Mouse (Mus musculus) ES-Bruce4 (cell line): ENCODE results near the gene 1500009L16Rik. TPM values are rescaled to one million over a fixed set of nuclear protein-coding genes. Genes with fewer than 3 reads are reported as not detected.
A peak's percentile ranks its signal among the peaks of the same experiment; 100 is the strongest.

Experiments used
- H3K27ac ChIP-seq: 2 replicates; pipeline ENCODE4 v1.5.1; 2012; ENCODE audit warnings: low read length, inconsistent platforms; ENCODE audit not compliant: insufficient read depth
- H3K27me3 ChIP-seq: 2 replicates; pipeline ENCODE4 v1.6.1; 2012; ENCODE audit warnings: mild to moderate bottlenecking, low read length, inconsistent platforms; ENCODE audit not compliant: control insufficient read depth, poor library complexity, insufficient read depth, severe bottlenecking
- H3K36me3 ChIP-seq: 2 replicates; pipeline ENCODE4 v1.6.1; 2012; ENCODE audit warnings: inconsistent platforms, mild to moderate bottlenecking, low read length, moderate library complexity; ENCODE audit not compliant: control insufficient read depth, poor library complexity, insufficient read depth, severe bottlenecking
- H3K4me1 ChIP-seq: one replicate; pipeline ENCODE4 v1.8.1; 2011; ENCODE audit warnings: low read length; ENCODE audit not compliant: control insufficient read depth, insufficient read depth
- H3K4me3 ChIP-seq: 2 replicates; pipeline ENCODE4 v1.5.1; 2011; ENCODE audit warnings: low read depth, mild to moderate bottlenecking, low read length
- H3K9ac ChIP-seq: 2 replicates; pipeline ENCODE4 v1.6.1; 2012; ENCODE audit warnings: low read depth, mild to moderate bottlenecking, inconsistent platforms; ENCODE audit not compliant: poor library complexity, severe bottlenecking
- H3K9me3 ChIP-seq: replicated peaks from 2 replicates; pipeline ENCODE4 v1.6.1; 2012; ENCODE audit warnings: mild to moderate bottlenecking, low read length, inconsistent platforms; ENCODE audit not compliant: control insufficient read depth, poor library complexity, insufficient read depth, severe bottlenecking
- CTCF ChIP-seq: IDR thresholded peaks from one replicate; pipeline ENCODE4 v1.8.1; 2011; ENCODE audit warnings: low read depth, low read length
- EP300 ChIP-seq: IDR thresholded peaks from 2 replicates; pipeline ENCODE4 v1.6.1; 2011; ENCODE audit warnings: low read depth, low read length; ENCODE audit not compliant: insufficient read depth
- POLR2A ChIP-seq: IDR thresholded peaks from one replicate; pipeline ENCODE4 v1.8.1; 2011; ENCODE audit warnings: low read length; ENCODE audit not compliant: insufficient read depth
- polyA plus RNA-seq: library from polyadenylated mRNA; stranded (reverse); fragments of >200 nt; gene quantifications from 2 replicates; pipeline ENCODE4 v1.2.4, GENCODE M21; 2011; ENCODE audit warnings: low read depth; ENCODE audit not compliant: missing spikeins, insufficient read depth, insufficient read length

The 1500009L16Rik gene
- 72.7 and 73.5 TPM in 2 replicates for polyA plus RNA-seq

DNA sequence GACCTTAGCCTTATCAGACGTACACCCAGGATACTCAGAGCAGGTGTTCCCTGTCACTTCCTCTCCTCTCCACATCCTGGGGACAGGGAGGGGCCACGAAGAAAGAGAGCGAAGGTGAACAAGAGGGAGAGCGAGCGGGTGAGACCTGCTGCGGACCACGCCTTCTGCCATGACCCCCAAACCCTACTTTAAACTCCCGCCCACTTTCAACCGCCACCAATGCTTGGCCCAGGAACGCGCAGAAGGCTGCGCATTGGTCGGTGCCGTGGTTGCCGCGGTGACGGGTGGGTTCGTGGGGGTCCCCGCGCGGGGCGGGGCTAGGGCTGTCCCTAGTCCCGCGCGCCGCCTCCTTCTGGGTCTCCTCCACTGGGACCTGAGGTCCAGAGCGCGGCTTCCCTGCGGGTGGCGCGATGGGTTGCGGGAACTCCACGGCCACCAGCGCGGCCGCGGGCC lies at the start of gene 1500009L16Rik:
Gene 1500009L16Rik (plus strand): TSS at position 287 of the 453 bp plus-strand sequence.
- Histone ChIP-seq H3K9me3 (no peaks in the 10 kb centered on the region), H3K9ac (peak within 1 kb of the TSS; percentile 64), H3K36me3 (no peaks in the 10 kb centered on the region), H3K4me3 (peak within 1 kb of the TSS; percentile 66), H3K4me1 (no peaks in the 10 kb centered on the region), H3K27me3 (no peaks in the 10 kb centered on the region), H3K27ac (no peak within 1 kb of the TSS; the same call in 1 of the 2 replicates)
- TF ChIP-seq POLR2A (no peak), EP300 (peak; percentile 39; the same call in 1 of the 2 replicates)

- no peak for TF ChIP-seq POLR2A
- no peak for TF ChIP-seq CTCF
- no peak for TF ChIP-seq EP300
- no peaks in the 10 kb centered on the region for H3K36me3 ChIP-seq
- no peaks in the 10 kb centered on the region for H3K4me1 ChIP-seq
- H3K4me3 ChIP-seq, result no peak overlapping the region
- no peaks in the 10 kb centered on the region for H3K27me3 ChIP-seq
- H3K9me3 ChIP-seq, result peaks cover 12% of the 10 kb centered on the region
- H3K27ac ChIP-seq, result no peak overlapping the region
- H3K9ac ChIP-seq, result no peak overlapping the region
These were observed 41.3 kb upstream of the 1500009L16Rik start for GRCm38 (mm10) chr10:83681334-83681733.

DNA sequence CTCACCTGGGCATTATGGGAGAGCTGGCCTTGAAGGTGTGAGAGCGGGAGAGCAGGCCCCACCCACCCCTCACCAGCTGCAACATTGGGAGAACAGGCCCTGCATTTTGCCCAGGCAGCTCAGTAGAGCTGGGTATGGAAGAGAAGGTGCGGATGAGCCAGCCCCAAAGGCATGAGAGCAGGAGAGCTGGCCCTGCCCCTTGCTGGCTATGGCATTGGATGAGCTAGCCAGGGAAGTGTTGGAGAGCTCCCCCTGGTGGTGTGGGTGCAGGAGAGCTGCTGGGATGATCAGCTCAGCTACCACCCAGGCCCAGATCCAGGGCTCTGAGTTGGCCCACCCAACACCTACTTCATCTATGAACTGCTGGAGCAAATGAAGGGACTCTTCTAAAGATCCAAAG lies 34.5 kb upstream of the 1500009L16Rik start:
- H3K27ac ChIP-seq, result no peak overlapping the region
- H3K4me1 ChIP-seq, result no peaks in the 10 kb centered on the region
- TF ChIP-seq EP300 (no peak), CTCF (peak; percentile 42), POLR2A (no peak)
- H3K36me3 ChIP-seq, result no peaks in the 10 kb centered on the region
- H3K9me3 ChIP-seq, result no peaks in the 10 kb centered on the region; the same call in 1 of the 2 replicates
- no peak overlapping the region for H3K9ac ChIP-seq
- no peaks in the 10 kb centered on the region for H3K27me3 ChIP-seq
- H3K4me3 ChIP-seq, result no peak overlapping the region

GRCm38 (mm10) chr10:83692175-83692895 lies 30.3 kb upstream of the 1500009L16Rik start:
- Histone ChIP-seq H3K9me3 (no peaks in the 10 kb centered on the region), H3K4me1 (no peaks in the 10 kb centered on the region), H3K9ac (no peak overlapping the region), H3K4me3 (no peak overlapping the region), H3K27ac (no peak overlapping the region), H3K27me3 (no peaks in the 10 kb centered on the region), H3K36me3 (no peaks in the 10 kb centered on the region)
- no peak for TF ChIP-seq CTCF

DNA sequence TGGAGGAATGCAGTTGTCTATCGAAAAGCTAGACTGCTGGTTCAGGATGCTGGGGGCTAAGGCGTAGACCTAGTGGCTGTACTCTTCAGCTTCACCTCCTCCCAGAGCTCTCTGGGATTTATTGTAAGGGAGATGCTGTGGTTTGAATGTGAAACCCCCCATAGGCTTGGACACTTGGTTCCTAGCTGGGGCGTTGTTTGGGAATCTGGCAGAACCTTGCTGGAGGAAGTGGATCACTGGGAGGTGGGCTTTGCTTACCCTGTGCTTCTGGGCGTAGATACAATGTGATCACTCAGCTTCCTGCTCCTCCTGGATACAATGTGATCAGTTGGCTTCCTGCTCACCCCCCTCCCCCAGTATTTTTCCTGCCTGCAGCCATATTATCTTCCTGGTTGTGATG lies 26.4 kb upstream of the 1500009L16Rik start:
- Histone ChIP-seq H3K9ac (no peak overlapping the region), H3K36me3 (no peaks in the 10 kb centered on the region), H3K27me3 (no peaks in the 10 kb centered on the region), H3K9me3 (no peaks in the 10 kb centered on the region), H3K4me3 (no peak overlapping the region), H3K27ac (peak overlapping the region; percentile 57; the same call in 1 of the 2 replicates), H3K4me1 (no peaks in the 10 kb centered on the region)
- TF ChIP-seq CTCF, result no peak
- TF ChIP-seq EP300, result 0 out of 2 replicates have a peak, but pooled peaks have one; percentile 18

DNA sequence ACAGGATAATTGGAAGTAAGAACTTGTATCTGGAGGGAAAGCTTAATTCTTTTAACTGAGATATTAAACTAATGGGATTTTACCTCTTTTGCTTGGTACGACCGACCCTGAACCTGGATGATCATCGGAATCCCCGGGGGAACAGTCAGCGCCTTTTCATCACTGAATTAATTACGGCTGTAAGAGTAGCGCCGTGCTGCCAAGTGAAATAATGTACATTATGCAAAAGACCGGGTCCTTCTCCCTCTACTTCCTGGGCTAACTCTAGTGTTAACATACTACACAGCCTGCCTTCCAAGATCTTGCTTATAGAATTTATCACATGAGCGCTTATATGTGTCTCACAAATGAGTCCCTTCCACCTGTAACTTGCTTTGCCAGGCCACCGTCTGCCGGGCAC lies 16.0 kb upstream of the 1500009L16Rik start:
- TF ChIP-seq CTCF (no peak), EP300 (no peak), POLR2A (no peak)
- Histone ChIP-seq H3K36me3 (no peaks in the 10 kb centered on the region), H3K4me3 (no peak overlapping the region), H3K4me1 (peaks cover 4% of the 10 kb centered on the region), H3K9me3 (no peaks in the 10 kb centered on the region), H3K27ac (no peak overlapping the region), H3K27me3 (no peaks in the 10 kb centered on the region), H3K9ac (no peak overlapping the region)
